Mouse (Mus musculus) adrenal gland, postnatal 10 days (tissue): Measurements from ENCODE around the gene Mical1. TPM values are rescaled to one million over a fixed set of nuclear protein-coding genes. Genes with fewer than 3 reads are reported as not detected.

Experiments
- DNase-seq: peaks from one replicate; pipeline ENCODE4 v3.0.0; 2021; ENCODE audit warnings: mixed read lengths
- total RNA-seq, 2 experiments: library from RNA; stranded (reverse); gene quantifications; 2 replicates each; pipeline ENCODE4 v1.2.3; 2021

The Mical1 gene
- total RNA-seq, 2 experiments from 2014 or later: 15.2 to 19.0 TPM

DNA sequence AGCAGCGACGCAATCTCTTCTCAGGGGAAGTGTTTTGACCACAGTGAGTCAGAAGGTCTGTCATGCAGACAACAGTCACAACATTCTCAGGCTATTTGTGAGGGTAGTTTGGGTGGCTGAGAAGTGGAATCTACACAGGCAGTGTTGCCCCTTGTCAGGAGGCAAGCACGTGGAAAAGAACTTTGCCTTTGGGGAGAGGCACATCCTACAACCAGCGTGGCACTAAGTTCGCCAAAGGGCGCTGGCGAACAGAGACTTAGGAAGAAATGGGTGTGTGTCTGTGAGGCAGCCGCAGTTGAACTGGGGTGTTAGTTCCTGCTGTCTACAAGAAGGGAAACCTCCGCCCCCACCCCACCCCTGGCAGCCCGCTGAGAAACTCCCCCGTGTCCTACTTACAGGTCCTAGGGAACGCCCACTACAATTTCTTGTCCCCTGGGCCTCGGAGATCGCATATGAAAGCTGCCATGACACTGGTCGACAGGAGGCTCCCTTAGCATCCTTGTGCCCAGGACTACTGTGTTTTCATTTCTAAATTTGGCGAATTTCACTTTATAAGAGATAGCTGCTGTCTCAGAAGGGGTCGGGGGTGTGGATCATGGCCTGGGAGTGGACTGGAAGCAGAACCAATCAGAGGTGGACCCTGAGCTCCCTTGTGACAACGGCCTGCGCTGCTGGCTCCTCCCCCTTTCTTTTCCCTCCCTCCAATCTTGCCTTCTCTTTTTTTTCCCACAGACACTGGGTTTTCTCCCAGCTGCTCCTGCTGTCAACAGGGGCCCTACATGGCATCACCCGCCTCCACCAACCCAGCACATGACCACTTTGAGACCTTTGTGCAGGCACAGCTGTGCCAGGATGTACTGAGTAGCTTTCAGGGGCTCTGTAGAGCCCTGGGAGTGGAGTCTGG, 1.4 kb downstream of the Mical1 start:
- DNase-seq: peak; percentile 52

DNA sequence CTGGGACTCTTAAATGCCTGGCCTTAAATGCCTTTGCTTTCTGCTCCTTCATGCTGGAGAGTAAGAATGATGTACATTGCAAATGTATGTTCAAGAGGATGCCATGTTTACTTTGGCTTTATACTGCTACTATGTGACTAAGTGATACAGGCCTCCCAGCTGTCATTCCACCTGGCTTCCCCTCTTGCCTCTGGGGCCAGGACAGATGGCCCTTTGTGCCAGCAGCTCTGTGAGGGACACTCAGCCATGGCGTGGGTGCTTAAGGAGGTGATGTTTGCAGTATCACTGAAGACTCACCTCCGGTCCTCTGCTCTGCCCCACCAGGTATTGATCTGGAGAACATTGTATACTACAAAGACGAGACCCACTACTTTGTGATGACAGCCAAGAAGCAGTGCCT, 3.8 kb downstream of the Mical1 start:
- no peak for DNase-seq

DNA sequence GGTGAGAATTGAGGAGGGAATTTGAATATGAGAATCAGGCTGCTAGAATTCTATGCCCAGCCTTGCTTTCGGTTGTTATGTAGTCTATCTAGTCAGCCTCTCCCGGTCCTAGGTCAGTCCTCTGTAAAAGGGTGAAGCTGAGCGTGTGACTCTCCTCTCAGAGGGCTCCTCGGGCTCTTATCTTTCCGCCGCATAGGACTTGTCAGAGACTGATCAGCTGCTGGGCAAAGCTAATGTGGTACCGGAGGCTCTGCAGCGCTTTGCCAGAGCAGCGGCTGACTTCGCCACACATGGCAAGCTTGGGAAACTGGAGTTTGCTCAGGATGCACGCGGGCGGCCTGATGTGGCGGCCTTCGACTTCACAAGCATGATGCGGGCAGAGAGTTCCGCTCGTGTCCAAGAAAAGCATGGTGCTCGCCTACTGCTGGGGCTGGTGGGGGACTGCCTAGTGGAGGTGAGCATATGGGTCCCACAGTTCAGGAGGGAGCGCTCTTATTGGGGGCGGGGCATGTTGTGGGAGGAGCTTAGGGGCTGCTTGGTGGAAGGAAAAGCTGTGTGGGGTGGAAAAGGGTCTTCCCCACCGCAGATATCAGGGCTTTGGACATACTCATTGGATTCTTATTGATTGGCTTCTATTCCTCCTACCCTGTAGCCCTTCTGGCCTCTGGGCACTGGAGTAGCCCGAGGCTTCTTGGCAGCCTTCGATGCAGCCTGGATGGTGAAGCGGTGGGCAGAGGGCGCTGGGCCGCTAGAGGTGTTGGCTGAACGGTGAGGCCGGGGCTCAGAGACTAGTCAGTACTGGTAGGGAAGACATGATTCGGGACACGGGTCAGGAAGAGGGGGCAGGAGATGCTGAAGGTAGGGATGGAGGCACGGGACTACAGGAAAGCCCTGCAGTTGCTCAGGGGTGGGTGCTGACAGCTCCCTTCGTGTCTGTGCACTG, 5.1 kb downstream of the Mical1 start:
- no peak for DNase-seq

DNA sequence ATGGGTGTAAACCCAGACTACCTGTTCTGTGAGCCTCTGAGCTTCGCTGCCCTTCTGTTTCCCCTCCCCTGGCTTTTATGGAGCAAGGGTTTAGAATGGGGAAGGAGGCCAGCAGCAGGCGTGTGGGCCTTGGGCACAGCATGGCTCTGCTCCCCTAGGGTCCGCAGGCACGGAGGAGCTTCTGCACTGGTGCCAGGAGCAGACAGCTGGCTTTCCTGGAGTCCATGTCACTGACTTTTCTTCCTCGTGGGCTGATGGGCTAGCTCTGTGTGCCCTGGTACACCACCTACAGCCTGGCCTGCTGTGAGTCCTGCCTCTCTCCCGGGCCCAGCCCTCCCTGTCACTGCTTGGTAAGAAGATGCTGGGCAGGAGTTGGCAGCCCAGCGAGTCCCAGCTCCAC, 6.3 kb downstream of the Mical1 start:
- no peak for DNase-seq

DNA sequence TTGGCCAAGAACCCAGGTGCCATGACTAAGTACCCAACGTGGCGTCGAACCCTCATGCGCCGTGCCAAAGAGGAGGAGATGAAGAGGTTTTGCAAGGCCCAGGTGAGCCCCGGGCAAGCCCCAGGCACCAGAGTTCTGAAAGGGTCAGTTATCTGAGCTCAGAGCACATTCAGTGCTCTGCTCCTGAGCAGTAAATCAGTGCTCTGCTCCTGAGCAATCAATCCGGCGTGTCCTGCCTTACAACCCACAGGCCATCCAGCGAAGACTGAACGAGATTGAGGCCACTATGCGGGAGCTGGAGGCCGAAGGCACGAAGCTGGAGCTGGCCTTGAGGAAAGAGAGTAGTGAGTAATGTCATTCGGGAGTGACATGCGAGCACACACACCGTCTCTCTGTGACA, 9.7 kb downstream of the Mical1 start:
- peak; percentile 16 for DNase-seq

DNA sequence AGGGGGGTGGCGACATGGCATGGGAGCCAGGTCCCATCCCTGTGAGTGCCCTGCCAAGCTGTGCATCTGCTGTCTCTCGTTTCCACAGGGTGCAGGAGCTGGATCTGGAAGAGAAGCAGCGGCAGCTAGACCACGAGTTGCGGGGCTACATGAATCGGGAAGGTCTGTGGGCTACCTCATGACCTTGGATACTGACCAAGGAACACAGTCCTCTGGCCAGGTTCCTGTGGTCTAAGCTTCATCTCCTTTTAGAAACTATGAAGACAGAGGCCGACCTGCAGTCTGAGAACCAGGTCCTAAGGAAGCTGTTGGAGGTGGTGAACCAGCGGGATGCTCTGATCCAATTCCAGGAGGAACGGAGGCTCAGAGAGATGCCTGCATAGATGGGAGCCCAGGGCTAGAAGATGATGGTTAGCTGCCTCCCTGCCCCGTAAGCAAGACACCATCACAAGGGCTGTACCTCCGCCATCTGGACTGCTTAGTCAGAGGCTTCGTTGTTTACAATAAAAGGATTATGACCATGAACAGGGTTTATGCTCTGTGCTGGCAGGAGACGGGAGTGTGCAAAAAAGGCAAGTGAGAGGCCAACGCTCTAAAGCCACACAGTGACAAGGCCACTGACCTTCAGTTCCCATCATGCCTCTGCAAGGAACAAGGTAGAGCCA, 10.5 kb downstream of the Mical1 start:
- DNase-seq: no peak

DNA sequence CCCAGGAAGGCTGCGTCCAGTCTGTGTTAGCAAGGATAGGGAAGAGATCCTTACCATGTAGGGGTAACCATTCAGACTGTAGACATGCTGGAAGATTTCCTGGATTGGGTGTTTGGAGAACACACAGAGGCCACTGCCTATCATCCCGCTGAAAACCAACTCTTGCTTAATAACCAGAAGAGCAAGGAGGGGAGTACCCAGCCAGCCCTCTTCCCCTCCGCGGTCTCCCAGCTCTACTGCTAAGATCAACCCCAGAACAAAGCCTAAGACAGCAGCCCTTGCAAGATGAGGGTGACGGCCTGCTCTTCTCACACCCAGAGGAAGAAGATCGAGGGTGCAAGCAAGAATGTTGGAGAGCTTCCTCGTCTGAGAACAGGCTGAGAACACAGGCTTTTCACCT, 12.8 kb downstream of the Mical1 start:
- DNase-seq: no peak

DNA sequence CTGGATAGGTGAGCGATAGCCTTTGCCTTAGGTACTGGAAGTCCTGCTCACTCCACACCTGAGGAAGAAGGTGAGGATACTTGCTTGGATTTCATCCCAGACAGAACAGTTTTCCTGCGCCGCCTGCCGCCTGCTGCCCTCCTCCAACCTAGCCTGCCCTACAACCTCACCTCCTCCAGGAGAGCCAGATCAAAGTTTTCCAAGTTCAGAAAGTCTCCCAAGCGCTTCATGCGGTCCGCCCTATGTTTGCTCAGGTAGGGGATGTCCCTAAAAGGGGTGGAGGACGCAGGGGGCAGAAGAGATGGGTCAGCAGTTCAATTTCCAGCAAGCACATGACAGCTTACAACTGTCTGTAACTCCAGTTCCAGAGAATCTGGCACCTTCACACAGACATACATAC, 13.2 kb downstream of the Mical1 start:
- no peak for DNase-seq

DNA sequence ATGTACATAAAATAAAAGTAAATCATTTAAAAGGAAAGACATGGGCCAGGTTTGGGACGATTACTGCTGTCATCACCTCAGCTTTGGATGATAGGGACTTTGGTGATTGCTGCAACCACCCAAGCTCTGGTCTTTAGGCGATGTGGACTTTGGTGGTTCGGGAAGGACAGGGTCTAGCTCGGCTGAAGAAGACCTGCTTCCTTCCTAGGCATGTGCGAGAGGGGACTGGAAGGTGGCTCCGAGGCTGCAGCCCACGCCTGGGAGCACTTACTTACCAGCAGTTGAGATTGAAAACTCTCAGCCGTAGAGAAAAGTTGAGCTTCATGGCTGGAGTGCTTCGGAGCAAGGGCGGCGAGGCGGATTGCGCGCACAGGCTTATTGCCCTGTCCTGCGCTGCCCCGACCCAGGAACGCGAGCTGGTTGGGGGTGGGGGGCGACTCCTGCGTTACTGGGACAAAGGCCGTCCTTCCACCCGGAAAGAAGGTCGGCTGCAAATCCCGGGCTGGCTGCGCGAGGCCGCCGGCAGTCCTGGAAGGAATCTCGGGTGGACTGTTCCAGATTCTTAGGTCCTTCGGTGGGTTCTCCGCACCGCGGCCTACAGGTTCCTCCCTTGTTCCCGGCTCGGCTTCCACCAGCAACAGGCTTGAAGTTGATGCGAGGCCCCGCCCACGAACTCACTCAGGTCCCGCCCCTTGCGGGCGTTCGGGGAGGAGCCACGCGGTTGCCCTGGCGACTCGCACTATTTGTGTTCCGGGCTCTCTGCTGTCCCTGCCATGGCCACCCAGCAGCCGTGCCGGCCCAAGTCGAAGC, 13.8 kb downstream of the Mical1 start, which contains the start of the genes Smpd2 and Ppil6:
Gene Smpd2 (minus strand): TSS at position 662 of the 810 bp plus-strand sequence.
Gene Ppil6 (plus strand): TSS at position 732 of the 810 bp plus-strand sequence.
- peak; percentile 97 for DNase-seq

DNA sequence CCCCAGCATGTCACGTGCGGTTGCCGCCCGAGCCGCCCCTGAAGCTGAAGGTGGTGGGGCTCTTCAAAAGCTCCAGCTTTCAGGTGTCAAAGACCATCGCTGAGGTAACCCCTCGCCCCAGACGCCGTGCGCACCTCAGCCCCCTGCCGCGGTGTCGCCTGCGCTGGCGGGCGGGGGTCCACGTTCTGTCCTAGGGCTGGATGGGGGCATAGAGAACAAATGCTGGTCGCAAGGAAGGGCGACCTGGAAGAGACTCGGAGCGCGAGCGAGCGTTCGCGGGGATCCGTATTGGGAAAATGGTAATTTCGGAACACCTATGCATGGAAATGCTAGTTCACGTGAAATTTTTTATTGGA, 14.4 kb downstream of the Mical1 start:
- no peak for DNase-seq

DNA sequence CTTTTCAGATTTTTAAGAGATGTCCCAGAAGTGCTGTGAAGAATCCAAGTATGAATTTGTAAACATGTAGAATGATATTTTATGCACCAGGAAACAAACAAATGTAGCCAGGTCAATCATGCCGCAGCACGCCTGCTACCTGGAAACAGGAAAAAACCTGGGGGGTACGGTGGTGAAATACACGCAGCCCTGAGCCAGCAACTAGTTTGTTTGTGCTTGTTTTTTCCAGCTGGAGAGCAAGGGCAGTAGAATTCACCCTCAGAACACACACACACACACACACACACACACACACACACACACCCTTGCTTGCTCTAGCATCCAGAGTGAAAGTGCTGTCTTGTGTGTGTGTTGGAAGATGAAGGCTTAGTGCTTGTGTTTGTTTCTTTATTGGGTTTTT, 15.0 kb downstream of the Mical1 start:
- DNase-seq: no peak

DNA sequence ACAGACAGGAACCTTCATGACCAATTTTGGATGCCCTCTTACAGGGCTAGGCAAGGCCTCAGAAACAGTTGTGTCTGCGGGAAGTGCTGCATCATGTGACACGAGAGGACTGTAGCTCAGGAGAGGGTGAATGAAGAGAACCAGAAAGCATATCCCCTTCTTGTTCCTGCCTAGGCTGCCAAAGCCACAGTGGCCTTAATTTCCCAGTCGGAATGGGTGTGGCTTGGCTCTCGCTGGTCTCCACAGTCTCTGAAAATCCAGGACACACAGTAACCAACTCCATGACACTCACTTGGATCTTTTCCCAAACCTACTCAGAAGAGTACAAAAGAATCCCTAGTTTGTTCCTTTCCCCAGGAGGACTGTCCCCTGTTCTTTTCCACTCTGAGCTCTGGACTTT, 24.8 kb downstream of the Mical1 start:
- peak; percentile 44 for DNase-seq

DNA sequence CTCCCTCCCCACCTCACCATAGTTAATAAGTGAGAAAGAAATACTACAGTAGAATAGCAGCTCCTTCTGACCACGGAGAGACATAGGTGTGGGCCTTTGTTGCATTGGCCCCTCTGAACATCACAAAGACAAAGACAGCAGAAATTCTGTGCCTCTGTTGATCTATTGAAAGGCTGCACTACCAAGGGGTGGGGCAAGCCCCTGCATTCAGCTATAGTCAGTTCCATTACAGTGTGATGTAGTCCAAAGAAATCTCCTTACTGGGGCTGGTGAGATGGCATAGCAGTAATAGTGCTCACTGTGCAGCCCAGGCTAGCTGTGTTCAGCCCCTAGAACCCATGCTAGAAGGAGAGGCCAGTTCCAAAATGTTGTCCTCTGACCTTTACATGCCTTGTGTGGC, 28.9 kb downstream of the Mical1 start:
- DNase-seq: no peak

DNA sequence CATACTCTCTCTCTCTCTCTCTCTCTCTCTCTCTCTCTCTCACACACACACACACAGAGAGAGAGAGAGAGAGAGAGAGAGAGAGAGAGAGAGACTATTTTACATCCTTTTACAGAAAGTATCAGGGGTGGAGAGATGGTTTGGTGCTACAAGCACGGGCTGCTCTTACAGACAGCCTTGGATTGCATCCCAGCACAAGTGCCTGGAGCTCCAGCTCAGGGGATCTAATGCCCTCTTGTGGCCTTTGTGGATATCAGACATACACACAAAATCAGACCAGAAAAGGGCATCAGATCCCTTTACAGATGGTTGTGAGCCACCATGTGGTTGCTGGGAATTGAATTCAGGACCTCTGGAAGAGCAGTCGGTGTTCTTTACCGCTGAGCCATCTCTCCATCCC, 29.3 kb downstream of the Mical1 start:
- DNase-seq: peak; percentile 72

DNA sequence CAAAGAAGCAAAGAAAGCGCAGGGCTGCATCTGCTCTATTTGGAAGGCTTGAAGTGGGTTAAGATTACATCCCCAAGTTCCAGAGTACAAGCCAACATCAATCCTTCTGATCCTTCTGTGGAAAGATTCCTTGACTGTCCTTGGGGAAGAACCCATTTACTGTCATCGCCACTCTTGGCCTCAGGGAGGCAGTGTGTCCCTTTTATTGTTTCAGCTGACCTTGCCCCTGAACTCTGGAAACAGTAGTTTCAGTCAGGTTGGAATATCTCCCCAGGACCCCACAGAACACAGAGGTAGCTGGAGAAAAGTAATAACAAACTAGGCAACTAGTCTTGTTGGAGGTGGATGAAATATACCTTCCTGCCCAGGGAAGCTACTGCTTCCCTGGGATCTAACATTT, 33.0 kb downstream of the Mical1 start:
- peak; percentile 40 for DNase-seq

DNA sequence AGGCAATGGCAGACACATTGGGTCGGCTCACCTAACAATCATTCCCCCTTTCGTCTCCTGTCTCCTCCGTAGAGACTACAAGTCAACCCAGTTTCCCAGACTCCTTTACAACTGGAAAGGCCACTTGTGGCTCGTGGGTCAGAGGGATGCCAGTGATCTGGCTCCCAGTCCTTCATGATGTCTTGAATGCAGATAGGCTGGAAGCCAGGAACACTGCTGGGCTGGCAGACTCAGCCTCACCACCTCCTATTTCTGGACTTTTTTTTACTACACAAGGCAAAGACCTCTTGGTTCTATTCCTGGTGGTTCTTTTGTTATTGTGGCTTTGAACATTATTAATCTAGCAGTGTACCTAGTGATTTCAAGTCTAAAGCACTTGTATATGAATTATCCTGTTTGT, 38.2 kb downstream of the Mical1 start:
- DNase-seq: no peak

DNA sequence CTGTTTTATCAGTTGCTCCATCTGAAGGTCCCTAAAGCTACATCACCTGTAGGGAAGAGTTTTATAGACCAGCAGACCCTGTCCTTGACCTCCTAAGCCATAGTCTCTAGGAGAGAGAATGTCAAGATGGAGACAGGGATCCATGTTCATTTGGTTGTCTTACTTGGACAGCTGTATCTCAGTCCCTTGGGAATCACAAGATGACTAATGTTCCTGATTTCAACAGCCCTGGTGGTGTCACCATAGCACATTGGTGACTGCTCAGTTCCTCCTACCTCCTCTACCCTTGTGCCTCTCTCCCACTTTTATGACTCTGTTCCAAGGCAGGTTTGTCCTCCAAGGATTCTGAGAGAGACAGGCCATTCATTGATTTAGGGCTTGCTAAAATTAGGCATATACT, 38.8 kb downstream of the Mical1 start:
- no peak for DNase-seq

DNA sequence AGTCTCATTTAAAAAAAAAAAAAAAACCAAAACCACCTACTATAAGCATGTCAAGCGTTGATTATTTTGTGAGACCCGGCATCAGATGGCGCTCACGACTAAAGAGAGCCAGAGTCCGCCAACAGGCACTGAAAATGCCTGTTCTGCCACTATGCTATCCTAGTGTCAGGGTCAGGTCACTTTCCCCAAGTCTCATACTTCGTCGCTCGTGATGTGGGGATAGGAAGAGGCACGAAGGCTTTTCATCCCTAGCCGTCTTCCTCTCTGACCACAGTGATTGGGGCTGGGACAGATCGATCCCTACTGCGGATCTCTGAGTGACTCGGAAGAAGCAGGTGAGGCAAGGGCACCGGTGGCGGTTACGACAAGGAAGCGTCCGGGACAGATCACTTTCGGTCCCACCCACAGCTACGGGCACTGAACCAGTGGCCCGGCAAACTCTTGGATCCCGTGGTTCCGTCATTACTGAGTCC, 42.4 kb downstream of the Mical1 start:
- DNase-seq: peak; percentile 80

DNA sequence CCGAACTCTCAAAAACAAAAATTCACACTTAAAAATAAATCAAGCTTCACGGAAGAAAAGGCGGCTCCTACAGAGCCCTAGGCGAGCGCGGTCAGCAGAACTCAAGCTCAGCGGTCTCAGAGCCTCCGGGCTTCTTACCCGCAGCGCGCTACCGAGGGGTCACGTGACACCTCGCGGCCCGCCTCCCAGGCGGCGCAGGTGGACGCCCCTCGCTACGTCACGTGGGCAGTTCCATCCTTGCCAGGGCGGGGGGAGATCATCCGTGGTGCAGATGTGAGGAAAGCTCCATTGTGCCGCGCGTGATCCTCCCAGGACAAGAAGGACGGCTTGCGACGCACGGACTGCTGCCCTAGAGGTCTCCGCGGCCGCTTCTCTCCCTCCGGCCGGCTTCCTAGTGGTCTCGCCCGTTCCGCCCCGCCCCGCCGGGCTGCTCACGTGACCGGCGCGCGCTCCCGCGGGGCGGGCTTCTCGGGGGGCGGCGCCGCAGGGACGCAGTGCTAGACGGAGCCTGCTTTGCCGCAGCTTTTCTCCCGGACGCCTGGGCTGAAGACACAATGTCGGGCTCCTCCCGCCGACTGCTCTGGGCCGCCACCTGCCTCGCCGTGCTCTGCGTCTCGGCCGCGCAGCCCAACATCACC, 43.0 kb downstream of the Mical1 start, which contains the start of gene Cd164:
Gene Cd164 (plus strand): TSS at position 434 of the 638 bp plus-strand sequence.
- peak; percentile 96 for DNase-seq

DNA sequence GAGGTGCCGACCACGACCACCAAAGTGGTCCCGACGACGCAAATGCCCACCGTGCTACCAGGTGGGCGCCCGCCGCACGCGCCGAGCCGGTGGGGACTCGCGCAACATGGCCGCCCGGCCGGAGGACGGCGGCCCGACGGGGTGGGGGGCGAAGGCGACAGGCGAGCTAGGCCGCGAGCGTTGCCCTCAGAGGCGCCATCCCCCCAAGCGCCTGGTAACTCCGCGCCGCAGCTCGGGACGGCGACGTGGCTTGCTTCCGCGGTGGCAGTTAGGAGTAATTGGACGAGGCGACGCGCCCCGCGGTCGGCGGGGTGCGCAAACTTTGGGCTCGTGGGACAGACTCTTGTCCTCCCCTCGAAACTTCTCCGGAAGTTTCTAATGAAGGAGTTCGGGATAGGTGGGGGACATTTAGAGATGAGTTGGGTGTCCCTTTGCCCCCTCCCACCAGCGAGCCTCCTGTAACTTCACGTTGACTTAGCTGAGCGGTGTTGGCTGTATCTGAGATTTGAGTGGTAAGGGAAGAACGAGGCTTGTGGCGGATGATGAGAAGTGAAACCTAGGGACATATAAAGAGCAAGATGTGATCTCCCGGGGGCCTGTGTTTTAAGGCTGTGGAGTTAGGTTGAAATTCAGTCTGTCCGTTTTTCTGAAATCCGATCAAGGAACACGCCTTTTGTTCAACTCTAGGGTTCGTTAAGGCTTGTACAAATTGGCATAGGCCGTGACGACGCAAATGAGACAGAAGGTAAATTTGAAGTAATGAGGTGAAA, 43.7 kb downstream of the Mical1 start:
- peak; percentile 75 for DNase-seq
